Mouse (Mus musculus): ENCODE measurements around the gene Sgce.

- no peak for TF ChIP-seq POLR2A (IDR thresholded peaks at IDR 0.05; ENCODE audit: control insufficient read depth, low read depth, low read length)
- no peak for TF ChIP-seq CTCF (IDR thresholded peaks at IDR 0.05; ENCODE audit: control insufficient read depth, insufficient read depth, insufficient replicate concordance, low read depth, low read length)
Observed at GRCm38 (mm10) chr6:4748506-4748961, 1.5 kb upstream of the Sgce start.

All from testis, adult 2 months (tissue).